8 mouse cellular contexts compared by ENCODE assay signal in genomic region chr6:23839009-23839811, GRCm38 (mm10). TPM values are rescaled to one million over a fixed set of nuclear protein-coding genes. Genes with fewer than 3 reads are reported as not detected.
DNase-seq lines count a peak whose midpoint lies in the region; ATAC-seq and TF ChIP-seq lines count a peak whose summit lies in the region.

Gene Cadps2 (minus strand): TSS chr6:23839421.

- no peaks in the 10 kb centered on the region for H3K36me3 ChIP-seq in ES-E14 (ENCODE audit: control insufficient read depth, insufficient read depth, low read length, poor library complexity, severe bottlenecking)
- H3K36me3 ChIP-seq in forebrain, embryonic 13.5 days (ENCODE audit: poor library complexity, severe bottlenecking), result no peaks in the 10 kb centered on the region
- no peaks in the 10 kb centered on the region for H3K36me3 ChIP-seq in liver, postnatal 0 days (replicated peaks; ENCODE audit: insufficient read depth, low read length)
- H3K36me3 ChIP-seq in neural tube, embryonic 14.5 days (ENCODE audit: control insufficient read depth, insufficient read depth, low read length), result no peaks in the 10 kb centered on the region

- peaks cover 26% of the 10 kb centered on the region for H3K27me3 ChIP-seq in forebrain, embryonic 13.5 days
- peaks cover 21% of the 10 kb centered on the region for H3K27me3 ChIP-seq in liver, postnatal 0 days (ENCODE audit: insufficient read depth, low read length)
- peaks cover 14% of the 10 kb centered on the region for H3K27me3 ChIP-seq in neural tube, embryonic 14.5 days (ENCODE audit: control insufficient read depth, insufficient read depth, low read length)

- under 1% methylated on average over 91 of the region's 114 CpGs for WGBS in forebrain, embryonic 13.5 days
- 1% methylated on average over 87 of the region's 114 CpGs for WGBS in liver, postnatal 0 days (ENCODE audit: insufficient replicate concordance)
- WGBS in neural tube, embryonic 14.5 days, result under 1% methylated on average over 94 of the region's 114 CpGs

- H3K9me3 ChIP-seq in ES-E14 (ENCODE audit: control insufficient read depth, insufficient read depth, low read depth, low read length), result no peaks in the 10 kb centered on the region
- H3K9me3 ChIP-seq in forebrain, embryonic 13.5 days (replicated peaks), result no peaks in the 10 kb centered on the region
- no peaks in the 10 kb centered on the region for H3K9me3 ChIP-seq in liver, postnatal 0 days (ENCODE audit: low read length)
- no peaks in the 10 kb centered on the region for H3K9me3 ChIP-seq in neural tube, embryonic 14.5 days (ENCODE audit: control insufficient read depth, low read length)

- DNase-seq in ES-E14 (ENCODE audit: low read depth, low spot score), result peak; percentile 19
- peak; percentile 56 to 62 for DNase-seq in heart, postnatal 10 days
- DNase-seq in kidney, postnatal 25 days, result peak; percentile 68 to 82
- peak; percentile 40 for DNase-seq in liver, postnatal 0 days
- DNase-seq in urinary bladder, postnatal 4 days (ENCODE audit: low spot score in 2 of 2), result peak; percentile 46 to 60

- peak within 1 kb of the TSS; percentile 90 for H3K4me2 ChIP-seq in forebrain, embryonic 13.5 days
- peak within 1 kb of the TSS; percentile 75 for H3K4me2 ChIP-seq in liver, postnatal 0 days (ENCODE audit: low read depth, low read length)
- H3K4me2 ChIP-seq in neural tube, embryonic 14.5 days (ENCODE audit: low read depth, low read length), result peak within 1 kb of the TSS; percentile 96

- ATAC-seq in forebrain, embryonic 13.5 days, result peak; percentile 84
- ATAC-seq in liver, postnatal 0 days, result peak; percentile 76
- peak; percentile 80 for ATAC-seq in neural tube, embryonic 14.5 days (ENCODE audit: low read depth)

- intact Hi-C loops in heart, postnatal 10 days (cut with DNase I), result no loop called here

- H3K4me3 ChIP-seq in ES-E14 (ENCODE audit: insufficient read depth in 1 of 2, low read depth in 1 of 2, low read length in 2 of 2, poor library complexity in 1 of 2, severe bottlenecking in 1 of 2), result peak within 1 kb of the TSS; percentile 67 to 87
- H3K4me3 ChIP-seq in brown adipose tissue, adult 24 weeks (ENCODE audit: insufficient read depth, low read depth, low read length), result peak within 1 kb of the TSS; percentile 100
- H3K4me3 ChIP-seq in forebrain, embryonic 13.5 days, result peak within 1 kb of the TSS; percentile 66
- peak within 1 kb of the TSS; percentile 61 for H3K4me3 ChIP-seq in liver, postnatal 0 days (ENCODE audit: low read depth, low read length)
- peak within 1 kb of the TSS; percentile 69 for H3K4me3 ChIP-seq in neural tube, embryonic 14.5 days (ENCODE audit: low read depth, low read length)

- H3K4me1 ChIP-seq in ES-E14 (ENCODE audit: control insufficient read depth in 2 of 2, insufficient read depth in 2 of 2, low read length in 2 of 2, poor library complexity in 1 of 2), result 0 out of 4 replicates have a peak, but pooled peaks cover 2% of the 10 kb centered on the region in 2 experiments
- no peaks in the 10 kb centered on the region for H3K4me1 ChIP-seq in brown adipose tissue, adult 24 weeks (ENCODE audit: control insufficient read depth, insufficient read depth, insufficient read length, low read length)
- H3K4me1 ChIP-seq in forebrain, embryonic 13.5 days, result peaks cover 12% of the 10 kb centered on the region
- H3K4me1 ChIP-seq in liver, postnatal 0 days (ENCODE audit: insufficient read depth), result peaks cover 5% of the 10 kb centered on the region; the same call in 1 of the 2 replicates
- 0 out of 2 replicates have a peak, but pooled peaks cover 6% of the 10 kb centered on the region for H3K4me1 ChIP-seq in neural tube, embryonic 14.5 days (ENCODE audit: control insufficient read depth, insufficient read depth, low read length)

- no peak within 1 kb of the TSS for H3K27ac ChIP-seq in ES-E14 (ENCODE audit: insufficient read depth, low read depth, low read length, poor library complexity, severe bottlenecking)
- H3K27ac ChIP-seq in brown adipose tissue, adult 24 weeks (replicated peaks; ENCODE audit: low read depth, low read length), result no peak within 1 kb of the TSS; the same call in 1 of the 2 replicates
- H3K27ac ChIP-seq in forebrain, embryonic 13.5 days, result no peak within 1 kb of the TSS; the same call in 1 of the 2 replicates
- no peak within 1 kb of the TSS for H3K27ac ChIP-seq in liver, postnatal 0 days (ENCODE audit: low read depth)
- H3K27ac ChIP-seq in neural tube, embryonic 14.5 days (ENCODE audit: low read depth, low read length), result no peak within 1 kb of the TSS

- in situ Hi-C loops in ES-E14 (cut with MboI; ENCODE audit: low sequenced_read_pairs in 2 of 2, unreplicated experiment in 2 of 2), result no loop called here

- peak within 1 kb of the TSS; percentile 79 for H3K9ac ChIP-seq in ES-E14 (ENCODE audit: insufficient read depth, low read depth, low read length, poor library complexity, severe bottlenecking)
- peak within 1 kb of the TSS; percentile 69 for H3K9ac ChIP-seq in forebrain, embryonic 13.5 days
- H3K9ac ChIP-seq in liver, postnatal 0 days (replicated peaks), result peak within 1 kb of the TSS; percentile 54
- peak within 1 kb of the TSS; percentile 61 for H3K9ac ChIP-seq in neural tube, embryonic 14.5 days (replicated peaks; ENCODE audit: low read depth, low read length)

- no peak for TF ChIP-seq EP300 in liver, postnatal 0 days (IDR thresholded peaks at IDR 0.05; ENCODE audit: low read depth)

- TF ChIP-seq CTCF in liver, postnatal 0 days (IDR thresholded peaks at IDR 0.05; ENCODE audit: low read depth), result no peak

TF ChIP-seq in ES-E14, 5 proteins besides CTCF, POLR2A, EP300 and RAD21:
- TF ChIP-seq CHD2 (IDR thresholded peaks at IDR 0.05; ENCODE audit: low read depth, low read length), result no peak

RNA-seq across cellular contexts. Expression of gene Cadps2, which starts in this region (rescaled TPM):
- total RNA-seq in ES-E14 (2012; rRNA removed), result 0.36 and 0.53 TPM in 2 replicates
- 1.1 and 1.3 TPM in 2 replicates for polyA plus RNA-seq in brown adipose tissue, adult 24 weeks (2012; ENCODE audit: insufficient read depth, insufficient read length, missing spikeins)
- polyA plus RNA-seq in forebrain, embryonic 13.5 days (2015; fragmentation: Nextera tagmentation; extraction: Ambion mirVana), result 3.2 and 4.9 TPM in 2 replicates
- 1 to 10 TPM; 1.7 to 1.8 TPM for total RNA-seq in heart, postnatal 10 days (2021)
- 0.13 and 0.18 TPM in 2 replicates for polyA plus RNA-seq in liver, postnatal 0 days (2015; fragmentation: Nextera tagmentation; extraction: Ambion mirVana)
- 11.8 and 14.2 TPM in 2 replicates for polyA plus RNA-seq in neural tube, embryonic 14.5 days (2014; fragmentation: Nextera tagmentation; extraction: Ambion mirVana)

Comparison
In these comparisons a context has a peak if more than half of its experiments do, and no peak if none do; other contexts are left out.
1. Peak in DNase-seq, H3K4me3 ChIP-seq and H3K9ac ChIP-seq in ES-E14; RNA of the gene not detected or under 1 TPM.
2. Peak in DNase-seq, ATAC-seq, H3K4me3 ChIP-seq, H3K9ac ChIP-seq and H3K4me2 ChIP-seq in liver, postnatal 0 days; RNA of the gene not detected or under 1 TPM.
3. DNase-seq: peak in every context shown above with its lines; median percentile 75 in kidney, postnatal 25 days; 59 in heart, postnatal 10 days; 53 in urinary bladder, postnatal 4 days; 40 in liver, postnatal 0 days; 19 in ES-E14.